8 mouse cellular contexts compared by ENCODE assay signal in the genomic region with DNA sequence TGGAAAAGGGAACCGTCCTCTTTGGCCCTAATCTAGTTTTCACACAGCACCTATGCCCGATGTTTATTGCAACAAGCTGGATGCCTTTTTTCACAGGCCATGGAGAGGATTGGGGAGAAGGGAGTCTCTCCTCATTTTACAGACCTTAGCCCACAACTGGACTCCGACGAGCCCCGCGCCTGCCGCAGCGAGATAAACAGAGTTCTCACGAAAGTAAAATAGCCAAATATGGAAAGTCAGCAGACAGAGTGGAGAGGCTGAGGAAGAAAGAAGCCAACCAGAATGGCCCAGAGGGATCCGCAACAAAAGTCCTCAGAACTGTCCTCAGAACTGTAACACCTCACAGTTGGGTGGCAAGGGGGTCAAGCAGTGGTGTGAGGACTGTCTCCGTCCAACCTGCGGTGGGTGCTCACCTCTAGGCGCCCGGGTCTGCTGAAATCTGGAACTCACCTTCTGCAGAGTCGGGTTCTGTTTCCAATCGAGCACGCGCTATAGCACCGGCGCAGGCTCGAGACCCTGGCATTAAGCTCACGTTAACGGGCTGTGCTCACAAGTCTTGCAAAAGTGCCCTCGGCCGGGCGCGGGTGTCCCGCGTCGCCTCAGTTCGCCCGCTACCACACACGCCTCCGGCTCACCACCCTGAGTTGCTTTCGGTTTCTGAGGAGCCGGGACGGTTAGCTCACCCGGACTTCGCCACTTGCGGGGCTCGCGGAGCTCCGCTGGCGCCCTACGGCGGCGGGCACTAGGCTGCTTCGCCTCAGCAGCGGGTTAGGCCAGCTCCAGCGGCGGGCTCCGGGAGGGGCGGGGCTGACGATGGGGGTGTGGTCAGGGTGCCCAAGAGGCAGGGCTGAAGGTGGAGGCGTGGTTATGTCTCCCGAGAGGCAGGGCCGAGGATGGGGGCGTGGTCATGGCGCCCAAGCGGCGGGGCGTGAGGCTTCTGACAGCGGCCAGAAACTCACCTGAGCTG. TPM values are rescaled to one million over a fixed set of nuclear protein-coding genes. Genes with fewer than 3 reads are reported as not detected.
DNase-seq lines count a peak whose midpoint lies in the region; ATAC-seq and TF ChIP-seq lines count a peak whose summit lies in the region.

A gene (minus strand): TSS at position 754 of the 967 bp plus-strand sequence.

- TF ChIP-seq CTCF in cortical plate, adult 2 months (IDR thresholded peaks at IDR 0.05; ENCODE audit: extremely low read depth, insufficient read depth, low read length), result no peak

- H3K4me3 ChIP-seq in cortical plate, adult 2 months (ENCODE audit: insufficient read depth, low read length), result peak within 1 kb of the TSS; percentile 65

- peak; percentile 98 for DNase-seq in gastrocnemius, postnatal 10 days
- DNase-seq in left cerebral cortex, postnatal 10 days (ENCODE audit: extremely low spot score in 1 of 2, low spot score in 2 of 2), result peak; percentile 88 to 97
- DNase-seq in right cerebral cortex, postnatal 25 days, result peak; percentile 91
- peak; percentile 95 to 99 for DNase-seq in urinary bladder, postnatal 4 days (ENCODE audit: low spot score in 2 of 2)

- TF ChIP-seq POLR2A in cortical plate, adult 2 months (IDR thresholded peaks at IDR 0.05; ENCODE audit: extremely low read depth, insufficient read depth, low read length), result peak; percentile 28; the same call in 1 of the 2 replicates

- peak; percentile 83 for ATAC-seq in activated CD4-positive, CD25-positive, alpha-beta regulatory T cell, adult 4 months
- ATAC-seq in inflammation-experienced regulatory T-cells, adult 6 months, result peak; percentile 83
- ATAC-seq in megakaryocyte-erythroid progenitor cell, adult 5-6 weeks (replicated peaks; ENCODE audit: low FRiP score, low TSS enrichment, poor library complexity, severe bottlenecking), result peak; percentile 92

- H3K27ac ChIP-seq in cortical plate, adult 2 months (ENCODE audit: insufficient read depth, low read length), result no peak within 1 kb of the TSS

- no peaks in the 10 kb centered on the region; the same call in 1 of the 2 replicates for H3K4me1 ChIP-seq in cortical plate, adult 2 months (ENCODE audit: control insufficient read depth, insufficient read depth, low read length)

- intact Hi-C loops in left cerebral cortex, postnatal 10 days (cut with DNase I), result loop anchor here (1.0 kb wide), 1 partner anchor 127 kb away; no protein-coding TSS in a partner anchor

RNA-seq across cellular contexts. Expression of the gene that starts here (rescaled TPM):
- polyA plus RNA-seq in activated CD4-positive, CD25-positive, alpha-beta regulatory T cell, adult 4 months (2017; shearing (Covaris generic)), result 10 to 100 TPM; 54.1 to 58.9 TPM
- polyA plus RNA-seq in cortical plate, adult 2 months (2012; rRNA removed), result 9.5 and 9.6 TPM in 2 replicates
- total RNA-seq in gastrocnemius, postnatal 10 days (2021), result 10 to 100 TPM in 1 of 2 experiments, 1 to 10 TPM in 1; 9.4 to 13.1 TPM
- polyA plus RNA-seq in inflammation-experienced regulatory T-cells, adult 6 months (2017; shearing (Covaris generic)), result 10 to 100 TPM; 51.7 to 69.8 (median 67.4) TPM
- total RNA-seq in left cerebral cortex, postnatal 10 days (2021), result 1 to 10 TPM; 5.6 to 6.9 TPM
- 3.8 and 8.5 TPM in 2 replicates for total RNA-seq in megakaryocyte-erythroid progenitor cell, adult 5-6 weeks (2014; fragmentation: Nextera tagmentation)
- 2.8 and 5.7 TPM in 2 replicates for total RNA-seq in megakaryocyte-erythroid progenitor cell, adult 5-6 weeks (2017)
